Mouse (Mus musculus) intestine, embryonic 14.5 days (tissue): ENCODE data around the gene Ints4. TPM values are rescaled to one million over a fixed set of nuclear protein-coding genes. Genes with fewer than 3 reads are reported as not detected.

Source experiments
- ATAC-seq: fragments of 200-750 bp; cut with Nextera tagmentation; replicated peaks from 2 replicates; pipeline ENCODE4 v1.8.0; 2017; ENCODE audit warnings: low read depth, moderate number of reproducible peaks, moderate TSS enrichment, moderate library complexity; ENCODE audit not compliant: low FRiP score, low TSS enrichment
- DNase-seq: peaks from one replicate; pipeline ENCODE4 v3.0.0-alpha.2; 2018; ENCODE audit warnings: low spot score
- H3K27ac ChIP-seq: fragments of 300-500 bp; sonication (generic); 2 replicates; pipeline ENCODE4 v1.5.1; 2014; ENCODE audit warnings: low read depth, mild to moderate bottlenecking, control low read depth
- H3K27me3 ChIP-seq: fragments of 300-500 bp; sonication (generic); replicated peaks from 2 replicates; pipeline ENCODE4 v1.6.1; 2014; ENCODE audit warnings: low read length, control low read depth; ENCODE audit not compliant: control insufficient read depth, insufficient read depth
- H3K36me3 ChIP-seq: fragments of 300-500 bp; sonication (generic); 2 replicates; pipeline ENCODE4 v1.6.1; 2014; ENCODE audit warnings: low read length, control low read depth; ENCODE audit not compliant: control insufficient read depth, insufficient read depth
- H3K4me1 ChIP-seq: fragments of 300-500 bp; sonication (generic); replicated peaks from 2 replicates; pipeline ENCODE4 v1.6.1; 2014; ENCODE audit warnings: low read length, control low read depth, mixed read lengths; ENCODE audit not compliant: control insufficient read depth, insufficient read depth
- H3K4me2 ChIP-seq: fragments of 300-500 bp; sonication (generic); 2 replicates; pipeline ENCODE4 v1.6.1; 2014; ENCODE audit warnings: low read length
- H3K4me3 ChIP-seq: fragments of 300-500 bp; sonication (generic); 2 replicates; pipeline ENCODE4 v1.5.1; 2014; ENCODE audit warnings: low read depth, low read length, control low read depth, mixed read lengths
- H3K9ac ChIP-seq: fragments of 300-500 bp; sonication (generic); 2 replicates; pipeline ENCODE4 v1.6.1; 2014; ENCODE audit warnings: mild to moderate bottlenecking, low read length
- H3K9me3 ChIP-seq: fragments of 300-500 bp; sonication (generic); 2 replicates; pipeline ENCODE4 v1.6.1; 2016; ENCODE audit warnings: low read length, control low read depth; ENCODE audit not compliant: control insufficient read depth
- WGBS: fragments of 180-500 bp; shearing (Covaris S2); extraction: QIAGEN DNeasy Blood & Tissue Kit; methylation state at CpG from one replicate; pipeline ENCODE4 v1.1.7; 2014; 5-methylcytosine and 5-hydroxymethylcytosine counted together
- polyA plus RNA-seq: library from polyadenylated mRNA; unstranded; fragments of >200 nt; fragmentation: Nextera tagmentation; extraction: Ambion mirVana; gene quantifications from 2 replicates; pipeline ENCODE4 v1.2.1, GENCODE M21; 2014

Gene Ints4
- polyA plus RNA-seq, 1 experiment from 2014 or later = 56.4 TPM

- WGBS = 11% methylated on average over 3 of the region's 3 CpGs
- Histone ChIP-seq H3K27ac (no peak overlapping the region), H3K36me3 (no peaks in the 10 kb centered on the region), H3K9ac (no peak overlapping the region), H3K27me3 (no peaks in the 10 kb centered on the region), H3K4me1 (peaks cover 21% of the 10 kb centered on the region), H3K4me2 (peak overlapping the region; percentile 13; the same call in 1 of the 2 replicates), H3K4me3 (no peak overlapping the region), H3K9me3 (no peaks in the 10 kb centered on the region)
- peak; percentile 52 for DNase-seq
- ATAC-seq = peak; percentile 54
Measured at GRCm38 (mm10) chr7:97590488-97590887, 109.7 kb downstream of the Ints4 start.

Other genes starting within 250 kb of the Ints4 start
- 2.1 and 3.4 TPM in 2 replicates for gene Usp35, start 148.9 kb upstream of the Ints4 start, polyA plus RNA-seq
- gene Kctd21, start 148.6 kb upstream of the Ints4 start, polyA plus RNA-seq = 5.4 and 5.9 TPM in 2 replicates
- 46.2 and 48.6 TPM in 2 replicates for gene Alg8, start 109.3 kb upstream of the Ints4 start, polyA plus RNA-seq
- 386 and 389 TPM in 2 replicates for gene Ndufc2, start 81.0 kb upstream of the Ints4 start, polyA plus RNA-seq
- gene Thrsp, start 63.2 kb upstream of the Ints4 start, polyA plus RNA-seq = 0.23 and 0.41 TPM in 2 replicates
- 1.7 and 2.2 TPM in 2 replicates for gene Kctd14, start 29.6 kb upstream of the Ints4 start, polyA plus RNA-seq
- 48.8 and 54.0 TPM in 2 replicates for gene Aamdc, start 98.5 kb downstream of the Ints4 start, polyA plus RNA-seq
- gene Rsf1, start 98.9 kb downstream of the Ints4 start, polyA plus RNA-seq = 20.3 and 20.9 TPM in 2 replicates
- gene Clns1a, start 215.7 kb downstream of the Ints4 start, polyA plus RNA-seq = 187 and 198 TPM in 2 replicates